Mouse (Mus musculus) cerebellum, adult 2 months (tissue): ENCODE results near the gene Arhgap45.

Source experiments
- CTCF ChIP-seq: fragments of 200-500 bp; IDR thresholded peaks from 2 replicates; pipeline ENCODE4 v1.5.1; 2011; ENCODE audit warnings: low read depth, mild to moderate bottlenecking, control low read depth, low read length, moderate library complexity, borderline replicate concordance; ENCODE audit not compliant: insufficient read depth
- POLR2A ChIP-seq: fragments of 200-500 bp; IDR thresholded peaks from 2 replicates; pipeline ENCODE4 v1.6.1; 2011; ENCODE audit warnings: low read length, control low read depth, borderline replicate concordance; ENCODE audit not compliant: insufficient read depth

DNA sequence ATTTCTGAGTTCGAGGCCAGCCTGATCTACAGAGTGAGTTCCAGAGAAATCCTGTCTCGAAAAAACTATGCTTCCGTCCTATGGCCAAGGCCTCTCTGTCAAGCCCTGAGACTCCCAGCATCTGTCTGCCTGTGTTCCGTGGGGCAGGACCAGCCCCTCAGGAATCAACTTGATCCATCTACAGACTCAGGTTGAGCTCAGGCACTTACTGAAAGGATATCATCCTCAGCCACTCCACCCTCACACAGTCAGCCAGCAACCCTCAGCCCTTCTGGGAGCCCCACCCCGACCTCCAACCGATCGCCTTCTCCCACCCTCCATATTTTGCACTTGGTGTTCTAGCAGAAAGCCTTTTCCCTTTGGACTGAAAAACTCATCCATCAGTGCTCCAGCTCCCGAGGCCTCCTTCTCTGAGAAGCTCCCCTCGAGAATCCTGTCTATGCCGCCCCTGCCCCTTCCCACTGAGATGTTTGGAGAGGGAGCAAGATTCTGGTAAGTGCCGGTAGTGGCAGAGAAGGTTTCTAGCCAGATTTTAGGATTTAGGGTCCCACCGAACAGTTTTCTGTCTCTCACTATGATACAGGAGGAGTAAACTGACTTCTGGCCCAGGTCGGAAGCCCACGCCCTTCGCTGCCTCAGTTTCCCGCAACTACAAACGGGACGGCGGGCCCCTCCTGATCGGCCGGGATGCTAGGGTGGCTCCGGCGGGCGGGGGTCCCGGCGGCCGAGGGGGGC, 28.5 kb upstream of the Arhgap45 start:
- TF ChIP-seq CTCF (no peak), POLR2A (no peak)
